Mouse (Mus musculus) testis, adult 2 months (tissue): ENCODE data around the gene Eya4. TPM values are rescaled to one million over a fixed set of nuclear protein-coding genes. Genes with fewer than 3 reads are reported as not detected.

Source experiments
- H3K27ac ChIP-seq: fragments of 200-500 bp; 2 replicates; pipeline ENCODE4 v1.5.1; 2012; ENCODE audit warnings: low read depth, low read length; ENCODE audit not compliant: control insufficient read depth, insufficient read depth
- H3K27me3 ChIP-seq: fragments of 200-500 bp; 2 replicates; pipeline ENCODE4 v1.6.1; 2012; ENCODE audit warnings: mild to moderate bottlenecking, low read length, moderate library complexity; ENCODE audit not compliant: control insufficient read depth, insufficient read depth
- H3K36me3 ChIP-seq: fragments of 200-500 bp; 2 replicates; pipeline ENCODE4 v1.6.1; 2012; ENCODE audit warnings: mild to moderate bottlenecking, low read length; ENCODE audit not compliant: control insufficient read depth, insufficient read depth
- H3K4me1 ChIP-seq: fragments of 200-500 bp; 2 replicates; pipeline ENCODE4 v1.6.1; 2012; ENCODE audit warnings: low read length; ENCODE audit not compliant: control insufficient read depth, insufficient read depth
- H3K4me3 ChIP-seq: fragments of 200-500 bp; 2 replicates; pipeline ENCODE4 v1.5.1; 2012; ENCODE audit warnings: low read depth, mild to moderate bottlenecking, low read length, moderate library complexity, mixed read lengths; ENCODE audit not compliant: control insufficient read depth
- CTCF ChIP-seq: fragments of 200-500 bp; IDR thresholded peaks from 2 replicates; pipeline ENCODE4 v1.5.1; 2012; ENCODE audit warnings: low read depth, mild to moderate bottlenecking, inconsistent platforms, low read length, moderate library complexity; ENCODE audit not compliant: control insufficient read depth, insufficient read depth, insufficient replicate concordance
- POLR2A ChIP-seq: fragments of 200-500 bp; IDR thresholded peaks from 2 replicates; pipeline ENCODE4 v1.6.1; 2012; ENCODE audit warnings: low read depth, mild to moderate bottlenecking, inconsistent platforms, low read length, moderate library complexity; ENCODE audit not compliant: control insufficient read depth
- polyA plus RNA-seq: library from polyadenylated mRNA; depleted of rRNA; stranded (reverse); fragments of >200 nt; gene quantifications from 2 replicates; pipeline ENCODE4 v1.2.3, GENCODE M21; 2012

Eya4 gene
- polyA plus RNA-seq, 1 experiment = 59.6 TPM

DNA sequence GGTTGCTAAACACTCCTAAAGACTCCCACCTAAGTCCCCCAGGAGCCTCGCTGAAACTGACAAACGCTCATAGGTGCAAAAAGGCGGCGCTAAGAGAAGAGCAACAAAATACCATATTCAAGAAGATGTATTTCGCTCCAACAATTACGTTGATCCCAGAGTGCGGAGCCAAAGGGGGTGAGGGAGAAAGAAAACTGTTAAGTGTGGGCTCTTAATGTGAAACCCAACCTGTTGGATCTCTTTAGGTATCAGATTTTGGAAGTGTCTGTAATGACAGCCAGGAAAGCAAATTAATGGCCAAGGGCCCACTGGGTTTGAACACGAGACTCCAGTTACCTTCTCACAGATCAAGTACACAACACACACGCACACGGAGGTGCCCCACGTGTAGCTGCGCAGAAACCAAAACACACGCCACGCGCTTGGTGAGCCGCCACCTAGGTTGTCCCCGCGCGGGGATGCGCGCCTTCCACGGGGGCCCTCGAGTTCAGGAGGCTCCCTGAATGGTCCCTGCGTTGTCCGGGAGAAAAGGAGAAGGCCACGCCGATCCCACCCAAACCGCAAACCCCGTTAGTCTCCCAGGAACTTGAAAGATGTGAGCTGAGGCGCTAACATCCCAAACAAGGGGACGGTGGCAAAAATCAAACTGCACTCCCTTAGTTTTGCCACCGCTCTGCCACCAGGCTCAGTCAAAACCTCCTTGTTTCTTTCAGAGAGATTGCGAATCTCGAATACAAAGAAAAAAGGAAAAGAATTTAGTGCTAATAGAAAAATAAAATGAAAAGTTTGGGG lies 2.3 kb downstream of the Eya4 start:
- H3K4me1 ChIP-seq = peaks cover 7% of the 10 kb centered on the region; the same call in 1 of the 2 replicates
- no peak overlapping the region for H3K4me3 ChIP-seq
- TF ChIP-seq CTCF = no peak
- no peak for TF ChIP-seq POLR2A
- 0 out of 2 replicates have a peak, but pooled peaks cover 2% of the 10 kb centered on the region for H3K27me3 ChIP-seq
- no peak overlapping the region for H3K27ac ChIP-seq
- H3K36me3 ChIP-seq = no peaks in the 10 kb centered on the region

DNA sequence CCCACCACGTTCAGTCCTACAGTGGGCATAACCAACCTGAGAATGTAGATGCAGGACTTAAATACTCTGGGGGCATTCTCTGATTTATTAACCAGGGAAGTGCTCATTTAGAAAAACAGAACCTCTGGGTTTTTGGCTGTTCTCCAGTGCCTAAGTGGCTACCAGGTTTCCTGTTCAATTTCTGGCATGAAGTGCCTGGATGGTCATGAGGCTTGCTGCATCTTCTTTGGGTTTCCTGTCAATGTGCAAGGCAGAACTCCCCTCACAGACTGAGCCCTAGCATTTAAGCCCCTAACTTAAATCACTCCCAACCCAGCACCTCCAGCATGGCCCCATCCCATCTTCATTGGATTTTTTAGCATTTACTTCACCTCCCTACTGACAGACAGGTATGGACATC lies 13.3 kb downstream of the Eya4 start:
- Histone ChIP-seq H3K36me3 (no peaks in the 10 kb centered on the region), H3K4me1 (no peaks in the 10 kb centered on the region), H3K4me3 (no peak overlapping the region), H3K27ac (no peak overlapping the region), H3K27me3 (no peaks in the 10 kb centered on the region)
- TF ChIP-seq CTCF (no peak), POLR2A (no peak)

DNA sequence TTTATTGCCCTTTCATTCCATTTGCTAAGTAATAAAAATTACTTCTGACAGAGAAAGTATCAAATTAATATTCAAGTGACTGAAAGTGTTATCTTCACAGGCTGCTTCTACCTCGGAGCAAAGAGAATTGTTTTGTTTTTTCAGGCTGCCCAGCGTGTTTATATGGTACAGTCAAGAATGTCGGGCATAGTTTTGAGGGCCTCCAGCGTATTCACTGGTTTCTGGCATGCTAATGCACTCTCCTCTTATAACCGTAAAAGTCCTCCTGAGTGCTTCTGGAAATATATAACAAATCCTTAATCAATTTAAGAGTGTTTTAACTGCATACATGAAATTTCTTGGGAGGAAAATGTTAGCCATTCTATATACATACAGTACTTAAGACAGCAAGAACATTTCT lies 17.8 kb downstream of the Eya4 start:
- no peak overlapping the region for H3K27ac ChIP-seq
- no peaks in the 10 kb centered on the region for H3K27me3 ChIP-seq
- no peak overlapping the region for H3K4me3 ChIP-seq
- no peak for TF ChIP-seq POLR2A
- no peak for TF ChIP-seq CTCF
- H3K4me1 ChIP-seq = no peaks in the 10 kb centered on the region
- no peaks in the 10 kb centered on the region for H3K36me3 ChIP-seq

DNA sequence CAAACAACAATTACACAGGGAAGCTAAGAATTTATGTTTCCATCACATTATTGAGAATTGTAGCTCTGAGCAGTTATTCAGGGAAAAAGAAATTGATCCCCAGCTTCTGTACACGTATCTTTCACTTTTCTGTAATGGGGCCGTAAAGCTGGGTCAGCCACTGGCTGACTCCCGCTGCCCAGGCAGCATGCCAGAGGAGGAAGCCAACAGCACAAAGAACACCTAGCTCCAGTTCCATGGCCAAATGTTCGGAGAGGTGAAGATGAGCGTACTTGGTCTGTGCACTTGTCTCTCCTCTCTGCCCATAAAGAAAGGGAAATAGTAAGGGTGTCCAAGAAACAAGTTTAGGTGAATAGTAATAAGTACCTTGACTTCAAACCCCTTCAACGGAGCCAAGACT lies 22.9 kb downstream of the Eya4 start:
- Histone ChIP-seq H3K4me1 (no peaks in the 10 kb centered on the region), H3K27ac (no peak overlapping the region), H3K36me3 (no peaks in the 10 kb centered on the region), H3K4me3 (no peak overlapping the region), H3K27me3 (no peaks in the 10 kb centered on the region)
- TF ChIP-seq POLR2A = no peak
- TF ChIP-seq CTCF = no peak

DNA sequence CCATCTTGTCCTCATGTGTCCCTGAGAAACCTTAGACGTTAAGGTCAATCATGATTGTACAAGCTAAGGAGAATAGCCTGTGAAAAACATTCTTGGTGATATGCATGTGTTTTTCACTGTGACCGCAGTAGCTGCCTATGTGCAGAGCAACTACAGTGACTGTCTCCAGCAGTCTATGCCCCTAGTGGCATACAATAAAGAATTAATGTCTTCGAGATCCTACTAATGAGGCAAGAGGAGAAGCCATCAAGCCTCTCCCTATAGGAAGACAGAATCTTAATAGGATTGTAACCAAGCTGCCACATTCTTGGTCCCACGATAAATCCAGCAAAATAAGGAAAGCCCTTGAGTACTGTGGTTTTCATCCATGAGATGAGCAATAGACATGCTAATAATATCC lies 28.3 kb downstream of the Eya4 start:
- no peak for TF ChIP-seq POLR2A
- TF ChIP-seq CTCF = no peak
- no peaks in the 10 kb centered on the region for H3K36me3 ChIP-seq

DNA sequence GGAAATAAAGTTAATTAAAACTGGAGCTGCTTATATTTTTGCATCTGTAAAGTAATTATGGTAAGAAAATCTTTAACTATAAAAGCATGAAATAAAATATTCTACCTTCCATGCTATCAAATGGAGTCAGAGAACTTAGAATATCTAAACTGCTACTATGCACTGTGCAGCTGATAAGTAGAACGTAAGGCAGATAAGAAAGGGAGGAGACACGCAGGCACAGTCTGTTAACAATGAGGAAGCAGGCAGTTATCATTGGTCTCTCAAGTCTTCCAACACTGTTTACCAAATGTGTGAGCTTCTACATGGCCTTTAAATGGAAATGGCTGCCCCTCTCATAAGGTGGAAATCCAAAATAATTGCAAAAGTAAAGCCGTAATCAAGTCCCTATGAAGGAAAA lies 55.0 kb downstream of the Eya4 start:
- TF ChIP-seq POLR2A (no peak), CTCF (no peak)
- H3K27me3 ChIP-seq = no peaks in the 10 kb centered on the region
- no peak overlapping the region for H3K27ac ChIP-seq
- H3K36me3 ChIP-seq = no peaks in the 10 kb centered on the region
- no peak overlapping the region for H3K4me3 ChIP-seq
- no peaks in the 10 kb centered on the region for H3K4me1 ChIP-seq

More for the DNA sequence above, 28.3 kb downstream of the Eya4 start:
- H3K4me1 ChIP-seq = no peaks in the 10 kb centered on the region
- no peak overlapping the region for H3K4me3 ChIP-seq
- no peaks in the 10 kb centered on the region for H3K27me3 ChIP-seq
- no peak overlapping the region for H3K27ac ChIP-seq

DNA sequence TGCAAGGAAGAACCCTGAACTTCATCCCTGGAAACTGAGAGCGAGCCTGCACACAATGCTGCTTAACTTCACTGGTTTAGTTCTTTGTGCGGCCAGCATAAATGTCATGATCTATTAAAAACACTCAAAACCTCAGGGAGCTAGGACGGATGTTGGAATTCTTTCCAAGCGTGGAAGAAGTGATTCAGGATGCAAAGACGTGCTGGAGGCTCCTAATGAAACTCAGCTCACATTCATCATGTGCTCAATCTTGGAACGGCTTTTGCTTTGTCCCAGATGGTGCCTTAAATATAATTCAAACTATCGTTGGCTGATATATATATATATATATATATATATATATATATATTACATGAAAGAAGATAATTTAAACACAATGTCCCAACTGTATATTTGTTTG lies 58.1 kb downstream of the Eya4 start:
- TF ChIP-seq POLR2A = no peak
- TF ChIP-seq CTCF = no peak
- no peak overlapping the region for H3K4me3 ChIP-seq
- no peak overlapping the region for H3K27ac ChIP-seq
- no peaks in the 10 kb centered on the region for H3K36me3 ChIP-seq
- no peaks in the 10 kb centered on the region for H3K27me3 ChIP-seq
- H3K4me1 ChIP-seq = no peaks in the 10 kb centered on the region
